Mouse (Mus musculus): ENCODE results near the gene Itpripl2.

GRCm38 (mm10) chr7:118462818-118463762 is 28.7 kb downstream of the Itpripl2 start:
- TF ChIP-seq FLI1 (IDR thresholded peaks at IDR 0.05; ENCODE audit: low read length) = no peak
- no peak for TF ChIP-seq GATA1 (IDR thresholded peaks at IDR 0.05; ENCODE audit: borderline replicate concordance, low read length)
